Mouse (Mus musculus) hindbrain, embryonic 14.5 days (tissue): ENCODE measurements around the gene Adam1a. TPM values are rescaled to one million over a fixed set of nuclear protein-coding genes. Genes with fewer than 3 reads are reported as not detected.
"Not testable (repeated sequence)": the region's sequence is repeated elsewhere in the genome, so short reads cannot be mapped to it uniquely, and the experiment has no call there.

Source experiments
- ATAC-seq: fragments of 200-750 bp; cut with Nextera tagmentation; 2 replicates; pipeline ENCODE4 v1.8.0; 2017; ENCODE audit warnings: moderate number of reproducible peaks, mild to moderate bottlenecking, moderate TSS enrichment, moderate library complexity; ENCODE audit not compliant: low FRiP score
- DNase-seq: peaks from one replicate; pipeline ENCODE4 v3.0.0-alpha.2; 2015; ENCODE audit warnings: low spot score
- H3K27ac ChIP-seq: fragments of 300-500 bp; sonication (generic); 2 replicates; pipeline ENCODE4 v1.5.1; 2014; ENCODE audit warnings: mild to moderate bottlenecking, moderate library complexity
- H3K27me3 ChIP-seq: fragments of 300-500 bp; sonication (generic); 2 replicates; pipeline ENCODE4 v1.6.1; 2014; ENCODE audit warnings: mild to moderate bottlenecking, low read length, mixed read lengths; ENCODE audit not compliant: control insufficient read depth, insufficient read depth
- H3K36me3 ChIP-seq: fragments of 300-500 bp; sonication (generic); replicated peaks from 2 replicates; pipeline ENCODE4 v1.6.1; 2014; ENCODE audit not compliant: control insufficient read depth, insufficient read depth
- H3K4me1 ChIP-seq: fragments of 300-500 bp; sonication (generic); replicated peaks from 2 replicates; pipeline ENCODE4 v1.6.1; 2014; ENCODE audit warnings: antibody characterized with exemption, low read length, mixed read lengths; ENCODE audit not compliant: control insufficient read depth, insufficient read depth
- H3K4me2 ChIP-seq: fragments of 300-500 bp; sonication (generic); replicated peaks from 2 replicates; pipeline ENCODE4 v1.6.1; 2014; ENCODE audit warnings: mild to moderate bottlenecking, moderate library complexity
- H3K4me3 ChIP-seq: fragments of 300-500 bp; sonication (generic); replicated peaks from 2 replicates; pipeline ENCODE4 v1.5.1; 2014; ENCODE audit warnings: mild to moderate bottlenecking, low read length
- H3K9ac ChIP-seq: fragments of 300-500 bp; sonication (generic); 2 replicates; pipeline ENCODE4 v1.6.1; 2014
- H3K9me3 ChIP-seq: fragments of 300-500 bp; sonication (generic); 2 replicates; pipeline ENCODE4 v1.6.1; 2016; ENCODE audit warnings: low read length; ENCODE audit not compliant: control insufficient read depth
- WGBS: fragments of 180-500 bp; shearing (Covaris S2); extraction: QIAGEN DNeasy Blood & Tissue Kit; methylation state at CpG from one replicate; pipeline ENCODE4 v1.1.7; 2014; 5-methylcytosine and 5-hydroxymethylcytosine counted together
- polyA plus RNA-seq: library from polyadenylated mRNA; unstranded; fragments of >200 nt; fragmentation: Nextera tagmentation; extraction: Ambion mirVana; gene quantifications from 2 replicates; pipeline ENCODE4 v1.2.1, GENCODE M21; 2014

Adam1a gene
- polyA plus RNA-seq, 1 experiment from 2014 or later: 5.0 TPM

GRCm38 (mm10) chr5:121519758-121520157 is 25.5 kb downstream of the Adam1a start:
- H3K9ac ChIP-seq, H3K4me1 ChIP-seq, H3K27me3 ChIP-seq, H3K9me3 ChIP-seq, H3K4me3 ChIP-seq, DNase-seq, H3K4me2 ChIP-seq, ATAC-seq, H3K27ac ChIP-seq: not testable (repeated sequence)
- H3K36me3 ChIP-seq: peaks cover 52% of the 10 kb centered on the region
- 91% methylated on average over 11 of the region's 17 CpGs for WGBS

- Histone ChIP-seq H3K4me3 (no peak overlapping the region), H3K4me1 (no peaks in the 10 kb centered on the region), H3K27ac (no peak overlapping the region), H3K9me3 (no peaks in the 10 kb centered on the region), H3K9ac (no peak overlapping the region), H3K36me3 (peaks cover 45% of the 10 kb centered on the region), H3K27me3 (no peaks in the 10 kb centered on the region), H3K4me2 (no peak overlapping the region)
- WGBS: 91% methylated on average over 9 of the region's 9 CpGs
- ATAC-seq (no peak), DNase-seq (no peak)
Measured at GRCm38 (mm10) chr5:121518983-121519382, 26.3 kb downstream of the Adam1a start.

- Histone ChIP-seq H3K36me3 (no peaks in the 10 kb centered on the region), H3K4me1 (no peaks in the 10 kb centered on the region), H3K9ac (no peak overlapping the region), H3K4me2 (no peak overlapping the region), H3K27ac (no peak overlapping the region), H3K27me3 (no peaks in the 10 kb centered on the region), H3K9me3 (peaks cover 3% of the 10 kb centered on the region; the same call in 1 of the 2 replicates), H3K4me3 (no peak overlapping the region)
- 85% methylated on average over 7 of the region's 7 CpGs for whole genome bisulfite sequencing
- ATAC-seq (no peak), DNase-seq (no peak)
Measured at GRCm38 (mm10) chr5:121510009-121510408, 35.3 kb downstream of the Adam1a start.

GRCm38 (mm10) chr5:121506846-121507245 is 38.4 kb downstream of the Adam1a start:
- no peak overlapping the region for H3K9ac ChIP-seq

GRCm38 (mm10) chr5:121503231-121503630 is 42.1 kb downstream of the Adam1a start, which contains the start of gene Adam1b:
TSS of gene Adam1b (minus strand) at chr5:121503435.
- ATAC-seq (no peak), DNase-seq (no peak)
- Histone ChIP-seq H3K4me3 (no peak within 1 kb of the TSS), H3K27ac (no peak within 1 kb of the TSS), H3K9ac (no peak within 1 kb of the TSS), H3K27me3 (no peaks in the 10 kb centered on the region), H3K4me1 (no peaks in the 10 kb centered on the region), H3K9me3 (no peaks in the 10 kb centered on the region), H3K36me3 (no peaks in the 10 kb centered on the region), H3K4me2 (no peak within 1 kb of the TSS)
- WGBS: 85% methylated on average over 3 of the region's 3 CpGs

More at GRCm38 (mm10) chr5:121506846-121507245, 38.4 kb downstream of the Adam1a start:
- H3K36me3 ChIP-seq: no peaks in the 10 kb centered on the region
- no peaks in the 10 kb centered on the region for H3K4me1 ChIP-seq
- WGBS: 94% methylated on average over 1 of the region's 1 CpGs
- no peak overlapping the region for H3K4me3 ChIP-seq
- H3K27ac ChIP-seq: no peak overlapping the region
- no peak for ATAC-seq
- H3K27me3 ChIP-seq: no peaks in the 10 kb centered on the region
- no peak for DNase-seq
- H3K4me2 ChIP-seq: no peak overlapping the region
- H3K9me3 ChIP-seq: peaks cover 3% of the 10 kb centered on the region; the same call in 1 of the 2 replicates

- not testable (repeated sequence) for DNase-seq, ATAC-seq
- WGBS: 88% methylated on average over 9 of the region's 17 CpGs
Measured at GRCm38 (mm10) chr5:121501424-121501996, 43.8 kb downstream of the Adam1a start.

GRCm38 (mm10) chr5:121500719-121501118 is 44.6 kb downstream of the Adam1a start:
- 79% methylated on average over 7 of the region's 7 CpGs for WGBS
- Histone ChIP-seq H3K4me2 (no peak overlapping the region), H3K27ac (no peak overlapping the region), H3K36me3 (no peaks in the 10 kb centered on the region), H3K4me3 (no peak overlapping the region), H3K9ac (no peak overlapping the region), H3K4me1 (no peaks in the 10 kb centered on the region), H3K27me3 (no peaks in the 10 kb centered on the region), H3K9me3 (no peaks in the 10 kb centered on the region)
- DNase-seq (no peak), ATAC-seq (no peak)

More at GRCm38 (mm10) chr5:121501424-121501996, 43.8 kb downstream of the Adam1a start:
- H3K4me1 ChIP-seq, H3K27me3 ChIP-seq, H3K27ac ChIP-seq, H3K9ac ChIP-seq, H3K4me3 ChIP-seq, H3K36me3 ChIP-seq, H3K9me3 ChIP-seq, H3K4me2 ChIP-seq: not testable (repeated sequence)

GRCm38 (mm10) chr5:121493305-121493704 is 52.0 kb downstream of the Adam1a start:
- ATAC-seq: no peak
- H3K9ac ChIP-seq: no peak overlapping the region
- H3K4me3 ChIP-seq: no peak overlapping the region
- H3K27me3 ChIP-seq: no peaks in the 10 kb centered on the region
- H3K36me3 ChIP-seq: no peaks in the 10 kb centered on the region
- H3K4me2 ChIP-seq: no peak overlapping the region
- H3K4me1 ChIP-seq: no peaks in the 10 kb centered on the region
- H3K9me3 ChIP-seq: no peaks in the 10 kb centered on the region
- DNase-seq: no peak
- 84% methylated on average over 8 of the region's 8 CpGs for WGBS
- H3K27ac ChIP-seq: no peak overlapping the region

- Histone ChIP-seq H3K9ac (no peak overlapping the region), H3K27ac (no peak overlapping the region), H3K4me1 (no peaks in the 10 kb centered on the region), H3K4me2 (no peak overlapping the region), H3K27me3 (no peaks in the 10 kb centered on the region), H3K4me3 (no peak overlapping the region), H3K9me3 (no peaks in the 10 kb centered on the region), H3K36me3 (no peaks in the 10 kb centered on the region)
- ATAC-seq: no peak
- WGBS: 86% methylated on average over 5 of the region's 5 CpGs
- no peak for DNase-seq
Measured at GRCm38 (mm10) chr5:121484801-121485200, 60.5 kb downstream of the Adam1a start.

- Histone ChIP-seq H3K36me3 (no peaks in the 10 kb centered on the region), H3K27ac (no peak overlapping the region), H3K9ac (no peak overlapping the region), H3K4me3 (no peak overlapping the region), H3K27me3 (no peaks in the 10 kb centered on the region), H3K9me3 (no peaks in the 10 kb centered on the region), H3K4me2 (no peak overlapping the region), H3K4me1 (no peaks in the 10 kb centered on the region)
- peak; percentile 94 for DNase-seq
- ATAC-seq: no peak
- WGBS: 39% methylated on average over 3 of the region's 3 CpGs
Measured at GRCm38 (mm10) chr5:121477680-121478079, 67.6 kb downstream of the Adam1a start.
